Mouse (Mus musculus) regulatory T cell (primary cell): ENCODE measurements at regions not wholly inside any gene's neighbourhood (a gene's known extent, or its start where the extent isn't known, plus 50 kb on each side); places are given as distances from the start of the nearest gene placed in this dataset.

ENCODE experiments used
- in situ Hi-C: fragments of 300-600 bp; cut with MboI, MseI; formaldehyde crosslinking; loops from one replicate; pipeline ENCODE4 v1.15.1; 2025; ENCODE audit warnings: high pct_unique_total_duplicates

DNA sequence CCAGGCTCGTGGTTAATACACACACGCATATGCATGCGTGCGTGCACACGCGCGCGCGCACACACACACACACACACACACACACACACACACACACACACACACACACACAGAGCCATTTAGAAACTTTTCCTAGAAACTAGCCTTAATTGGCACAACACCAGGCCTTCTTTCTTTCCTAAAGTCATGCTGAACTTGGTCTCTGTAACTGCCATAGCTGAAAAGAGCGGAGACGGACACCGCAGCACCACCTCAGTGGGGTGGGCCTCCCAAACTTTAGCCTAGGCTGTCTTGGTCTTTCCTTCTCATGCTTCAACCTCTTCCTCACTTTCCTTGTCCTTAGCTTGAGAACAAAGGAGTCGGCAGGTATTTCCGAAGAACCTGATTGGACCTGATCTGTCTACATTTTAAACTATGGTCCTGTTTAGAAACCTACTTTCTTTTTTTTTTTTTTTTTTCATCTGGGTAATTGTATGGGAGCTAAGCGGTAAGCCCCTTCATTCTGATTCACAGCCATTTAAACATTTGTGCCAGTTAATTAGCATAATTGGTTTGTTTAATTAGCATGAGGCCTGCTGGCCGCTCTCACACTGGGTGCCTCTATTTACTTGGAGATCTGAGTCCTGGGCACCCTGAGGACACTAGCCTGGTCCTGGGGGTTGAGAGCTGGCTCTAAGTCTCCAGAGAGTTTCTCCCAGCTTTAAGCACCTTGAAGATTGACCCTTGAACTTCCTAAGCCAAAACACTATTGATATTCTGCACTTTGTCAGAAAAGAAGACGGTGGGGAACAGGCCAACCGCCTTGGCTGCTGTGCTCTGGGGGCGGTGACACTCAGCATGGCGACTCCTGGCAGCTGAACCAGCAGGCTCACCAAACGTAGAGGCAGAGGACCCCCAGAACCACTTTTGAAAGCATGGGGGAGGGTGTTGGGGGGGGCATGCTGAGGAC lies 269.7 kb upstream of the Irx3 start:
- in situ Hi-C loops = no loop called here

DNA sequence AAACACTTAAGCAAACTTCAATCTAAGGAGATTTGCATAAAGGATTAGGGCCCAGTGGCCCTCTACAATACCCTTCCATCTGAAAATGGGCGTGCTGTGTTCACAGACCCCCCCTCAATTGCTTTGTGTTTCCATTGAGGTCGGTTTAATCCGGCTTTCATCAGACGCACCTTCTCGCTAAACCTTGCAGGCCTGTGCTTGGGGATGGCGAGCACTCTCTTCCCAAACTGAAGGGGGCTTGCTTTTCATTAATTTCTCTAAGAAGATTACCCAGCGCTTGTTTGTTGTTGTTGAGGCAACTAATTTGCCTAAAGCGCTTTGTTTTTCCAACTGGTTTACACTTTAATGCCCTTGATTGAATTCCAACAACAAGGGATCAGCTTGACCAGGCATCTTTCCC lies 268.8 kb upstream of the Irx3 start:
- in situ Hi-C loops = no loop called here

DNA sequence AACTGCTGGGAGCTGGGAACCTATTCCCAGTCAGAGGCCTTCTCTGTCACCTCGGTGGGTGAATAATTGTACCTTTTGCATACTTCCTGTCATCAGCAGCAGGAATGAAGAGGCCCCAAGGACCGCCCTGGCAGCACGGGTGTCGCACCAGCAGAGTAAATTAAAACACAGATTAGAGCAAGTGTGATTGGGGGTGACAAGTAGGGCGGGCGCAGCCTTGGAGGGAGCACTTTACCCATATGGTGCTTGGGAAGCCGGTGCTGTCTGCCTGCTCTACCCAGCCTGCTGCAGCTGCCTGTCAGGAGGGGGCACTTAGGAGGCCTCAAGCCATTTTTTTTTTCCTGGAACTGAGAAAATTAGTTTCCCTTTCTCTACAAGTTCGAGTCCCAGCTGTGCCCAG lies 264.6 kb upstream of the Irx3 start:
- in situ Hi-C loops = no loop called here

- in situ Hi-C loops = no loop called here
Measured at GRCm38 (mm10) chr8:92065554-92066239, 263.8 kb upstream of the Irx3 start.

- in situ Hi-C loops = no loop called here
Measured at GRCm38 (mm10) chr8:92064971-92065370, 263.1 kb upstream of the Irx3 start.

DNA sequence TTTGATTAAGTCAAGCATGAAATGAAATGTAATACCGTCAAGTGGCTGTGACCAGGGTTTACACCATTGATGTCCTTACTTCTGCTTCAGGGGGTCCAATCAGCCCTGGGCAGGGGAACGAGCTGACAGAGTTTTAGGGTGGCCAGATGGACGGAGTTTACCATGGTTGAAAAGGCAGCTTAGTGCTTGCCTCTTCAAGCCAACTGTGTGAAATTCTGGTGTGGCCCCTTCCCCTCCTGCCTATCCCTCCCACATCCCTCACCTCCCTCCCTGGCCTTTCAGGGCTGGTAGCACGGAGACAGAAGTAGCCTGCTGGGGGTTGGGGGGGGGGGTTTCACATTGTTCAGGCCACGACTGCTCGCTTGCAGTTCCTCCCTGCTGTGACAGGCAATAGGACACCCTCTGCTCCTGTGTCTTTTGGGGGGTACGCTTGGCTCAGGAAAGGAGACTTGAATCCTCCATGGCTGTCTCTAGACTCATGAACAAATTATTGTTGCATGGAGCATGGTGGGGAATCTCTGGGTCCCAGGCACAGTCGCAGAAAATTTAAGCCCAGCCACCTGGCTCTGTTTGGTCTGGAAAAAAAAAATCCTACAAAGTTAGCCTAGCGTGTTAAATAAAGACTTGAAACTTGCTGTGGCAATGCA lies 262.4 kb upstream of the Irx3 start:
- in situ Hi-C loops = no loop called here

DNA sequence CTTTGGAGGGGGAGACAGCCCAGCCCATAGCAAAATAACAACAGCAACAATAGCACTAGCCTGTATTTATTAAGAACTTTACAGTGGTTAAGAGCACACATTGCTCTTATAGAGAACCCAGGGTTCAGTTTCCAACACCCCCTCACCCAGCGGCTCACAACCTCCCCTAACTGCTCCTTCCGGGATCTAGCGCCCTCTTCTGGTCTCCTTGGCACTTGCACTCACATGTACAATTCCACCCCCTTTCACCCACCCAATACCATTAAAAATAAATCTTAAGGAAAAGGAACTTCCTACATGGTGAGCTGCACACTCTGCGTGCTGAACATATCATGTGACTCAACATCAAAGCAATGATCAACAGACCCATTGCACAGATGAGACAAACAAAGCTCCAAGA lies 261.5 kb upstream of the Irx3 start:
- in situ Hi-C loops = no loop called here

- in situ Hi-C loops = no loop called here
Measured at GRCm38 (mm10) chr8:92059471-92059870, 257.6 kb upstream of the Irx3 start.

GRCm38 (mm10) chr8:92058953-92059352 lies 257.1 kb upstream of the Irx3 start:
- in situ Hi-C loops = no loop called here

DNA sequence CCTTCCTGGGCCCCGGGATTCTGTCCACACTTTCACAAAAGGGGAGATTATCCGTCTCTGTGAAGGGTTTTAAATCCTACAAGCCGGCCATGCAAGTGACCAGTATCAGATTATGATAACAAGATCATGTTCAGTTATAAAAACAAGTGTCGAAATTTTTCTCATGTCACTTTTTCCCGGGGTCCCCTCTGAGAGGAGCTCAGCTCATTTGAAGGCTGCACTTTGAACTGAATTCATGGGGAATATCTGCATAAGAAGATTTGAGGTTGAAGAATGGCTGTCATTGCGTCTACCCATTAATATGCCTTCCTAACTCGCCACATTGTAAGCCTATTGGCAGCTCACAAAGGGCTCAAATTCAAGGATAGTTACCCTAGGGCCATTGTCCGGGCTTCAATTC lies 256.0 kb upstream of the Irx3 start:
- in situ Hi-C loops = no loop called here

GRCm38 (mm10) chr8:92055590-92055989 lies 253.7 kb upstream of the Irx3 start:
- in situ Hi-C loops = no loop called here

- in situ Hi-C loops = no loop called here
Measured at GRCm38 (mm10) chr8:92044695-92045094, 242.8 kb upstream of the Irx3 start.

- in situ Hi-C loops = no loop called here
Measured at GRCm38 (mm10) chr8:92042951-92043350, 241.1 kb upstream of the Irx3 start.

DNA sequence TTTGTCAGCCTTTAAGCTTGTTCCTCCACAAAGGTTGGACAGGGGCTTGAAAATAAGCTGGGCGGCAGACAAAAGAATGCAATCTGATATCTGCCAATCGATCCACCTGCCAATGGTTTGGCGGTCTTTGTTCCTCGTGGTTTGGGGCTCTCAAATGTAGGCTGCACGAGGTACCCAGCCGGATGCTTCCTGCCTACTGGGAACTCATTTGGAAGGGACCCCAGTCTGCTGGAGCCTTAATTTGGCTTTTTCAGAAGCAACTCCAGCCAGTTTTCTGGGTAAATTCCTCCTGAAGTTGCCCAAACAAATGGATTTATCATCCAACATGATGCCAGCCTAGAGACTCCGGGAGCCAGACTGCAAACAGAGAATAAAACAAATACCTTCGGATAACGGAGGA lies 228.1 kb upstream of the Irx3 start:
- in situ Hi-C loops = no loop called here

DNA sequence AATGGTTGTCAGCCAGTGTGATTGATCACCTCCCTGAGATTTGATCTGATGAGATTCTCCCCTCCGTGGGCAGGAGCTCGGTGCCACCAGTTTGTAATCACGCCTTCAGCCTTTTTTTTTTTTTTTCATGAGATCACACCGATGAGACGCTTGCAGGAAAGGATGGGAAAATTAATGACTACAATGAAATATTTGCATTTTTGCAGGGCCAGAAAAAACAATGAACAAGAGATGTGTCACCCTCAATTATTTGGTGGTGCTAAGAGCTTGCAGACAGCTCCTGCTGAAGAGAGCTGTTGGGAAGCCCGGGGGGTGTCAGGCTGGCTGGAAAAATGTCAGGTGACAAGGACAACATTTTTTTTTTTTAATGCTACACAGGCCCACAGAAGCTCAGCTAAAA lies 227.6 kb upstream of the Irx3 start:
- in situ Hi-C loops = no loop called here

- in situ Hi-C loops = no loop called here
Measured at GRCm38 (mm10) chr8:92028308-92028707, 226.4 kb upstream of the Irx3 start.

GRCm38 (mm10) chr8:92024133-92024532 lies 222.3 kb upstream of the Irx3 start:
- in situ Hi-C loops = no loop called here

GRCm38 (mm10) chr8:92021521-92021920 lies 219.7 kb upstream of the Irx3 start:
- in situ Hi-C loops = no loop called here

DNA sequence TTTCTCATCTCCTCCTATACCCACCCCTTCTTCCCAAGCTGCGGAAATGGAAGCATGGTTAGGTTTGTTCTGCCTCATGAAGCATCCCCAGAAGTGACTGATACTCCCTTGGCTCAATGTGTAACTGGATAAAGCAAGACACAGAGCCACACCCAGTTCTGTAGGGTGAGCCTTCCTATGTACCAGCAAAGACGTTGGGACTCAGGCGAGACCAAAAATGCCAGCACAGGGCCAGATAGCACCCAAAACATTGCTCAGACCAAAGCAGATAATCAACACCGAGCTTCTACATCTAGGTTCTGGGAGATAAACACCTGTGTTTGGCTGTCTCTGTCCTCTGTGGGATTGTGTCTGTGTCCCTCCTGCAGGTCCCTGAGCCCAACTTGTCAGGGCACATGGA lies 212.8 kb upstream of the Irx3 start:
- in situ Hi-C loops = no loop called here

DNA sequence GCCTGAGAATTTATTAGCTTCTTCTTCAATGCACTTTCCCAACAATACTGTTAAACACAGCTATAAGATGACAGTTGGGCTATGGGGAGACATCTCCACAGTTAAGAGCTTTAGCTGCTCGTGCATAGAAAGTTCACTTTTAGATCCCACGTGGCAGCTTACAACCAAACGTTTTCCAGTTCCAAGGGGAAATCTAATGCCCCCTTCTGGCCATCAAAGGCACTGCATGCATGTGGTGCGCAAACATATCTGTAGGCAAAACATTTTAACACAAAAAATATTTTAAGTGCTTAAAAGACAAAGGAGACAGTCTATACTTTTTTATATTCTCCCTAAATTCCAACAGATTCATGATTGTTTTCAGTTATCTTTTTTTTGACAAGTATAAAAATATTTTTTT lies 211.3 kb upstream of the Irx3 start:
- in situ Hi-C loops = no loop called here

GRCm38 (mm10) chr8:92010412-92010811 lies 208.5 kb upstream of the Irx3 start:
- in situ Hi-C loops = no loop called here
